Mouse (Mus musculus) adrenal gland (tissue): ENCODE results near the gene Popdc3.
"Not testable (repeated sequence)": the region's sequence is repeated elsewhere in the genome, so short reads cannot be mapped to it uniquely, and the experiment has no call there.

Source experiments
- intact Hi-C: fragments of 180-260 bp; cut with DNase I; formaldehyde crosslinking; loops from one replicate; pipeline ENCODE4 v1.15.1; 2025

Gene Popdc3

DNA sequence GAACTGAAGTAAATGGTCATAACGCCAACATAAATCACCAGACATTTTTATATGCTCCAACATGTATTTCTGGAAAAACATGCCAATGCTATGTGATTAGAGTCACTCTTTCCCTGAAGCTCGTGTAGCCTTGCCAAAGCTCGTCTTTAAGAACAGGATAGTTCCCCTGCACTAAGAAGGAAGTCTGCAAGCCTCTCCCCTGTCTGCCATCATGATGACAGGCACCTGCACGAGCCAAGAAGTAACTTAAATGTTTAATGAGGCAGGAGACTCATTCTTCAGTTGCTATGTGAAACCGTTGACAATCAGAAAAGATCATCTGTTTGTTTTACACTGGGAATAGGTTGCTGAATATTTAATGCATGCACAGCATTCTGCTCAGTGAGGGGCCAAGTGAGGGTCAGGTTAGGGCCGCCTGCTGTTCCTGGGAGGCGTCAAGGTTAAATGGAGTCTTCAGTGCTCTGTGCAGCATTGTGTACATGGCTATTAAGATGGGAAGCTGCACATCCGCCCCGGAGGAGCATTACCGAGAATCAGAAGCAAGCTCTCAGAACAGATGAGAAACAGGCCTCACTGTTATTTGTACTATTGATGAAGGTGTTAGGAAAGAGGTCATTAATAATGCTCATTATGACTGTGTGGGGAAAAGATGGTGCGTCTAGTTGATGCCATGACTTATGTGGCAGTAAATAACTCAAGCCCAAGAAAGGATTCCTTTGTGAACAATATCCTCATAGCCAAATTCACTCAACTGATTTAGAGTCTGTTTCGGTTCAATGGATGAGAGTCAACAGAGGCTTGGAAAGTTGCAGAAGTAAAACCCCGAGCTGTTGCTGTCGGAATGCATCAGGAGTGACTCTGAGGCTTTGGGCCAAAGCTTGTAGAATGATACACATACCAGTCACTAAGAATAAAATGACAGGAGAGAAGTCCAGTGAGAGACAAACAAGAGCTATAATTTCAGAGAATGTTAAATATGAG, 15.7 kb downstream of the Popdc3 start:
- intact Hi-C loops, result no loop called here

DNA sequence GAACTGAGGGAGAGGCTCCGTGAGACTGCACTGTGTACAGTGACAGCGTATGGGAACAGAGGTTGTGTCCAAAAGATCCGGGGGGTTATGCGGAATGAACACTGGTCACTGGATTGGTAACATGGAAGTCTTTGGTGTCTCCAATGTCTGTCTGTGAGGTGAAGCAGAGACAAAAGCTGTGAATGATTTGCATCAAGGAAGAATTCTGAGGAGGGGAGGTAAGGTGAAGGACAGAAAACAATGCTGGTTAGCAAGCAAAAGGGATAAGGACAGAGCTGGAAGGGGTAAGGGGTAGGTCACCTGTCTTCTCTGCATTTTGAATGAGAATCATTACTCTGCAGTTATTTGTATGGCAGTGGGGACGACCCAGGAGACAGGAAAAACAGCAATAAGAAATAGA, 16.6 kb downstream of the Popdc3 start:
- intact Hi-C loops, result no loop called here

- intact Hi-C loops, result no loop called here
These were observed 26.7 kb downstream of the Popdc3 start for GRCm38 (mm10) chr10:45204582-45204981.

GRCm38 (mm10) chr10:45210201-45210600, 32.3 kb downstream of the Popdc3 start:
- intact Hi-C loops, result no loop called here

DNA sequence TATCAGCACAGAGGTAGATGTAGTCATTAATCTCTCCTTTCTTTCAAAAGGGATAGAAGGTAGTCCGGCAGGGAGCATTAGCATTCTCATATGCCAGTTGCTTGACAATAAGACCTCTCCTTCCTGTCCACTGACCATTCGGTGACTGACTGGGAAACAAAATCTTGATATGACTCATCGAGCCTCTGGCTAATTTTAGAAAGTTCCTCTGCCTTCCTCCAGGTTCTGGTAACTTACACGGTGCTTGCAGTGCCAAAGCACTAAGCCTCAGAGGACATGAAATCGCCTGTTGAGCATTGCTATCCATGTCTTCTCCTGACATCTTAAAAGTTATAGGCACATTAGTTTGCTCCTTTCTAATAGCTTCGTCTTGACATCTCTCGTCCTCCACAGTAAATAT, 38.8 kb downstream of the Popdc3 start:
- intact Hi-C loops, result no loop called here

DNA sequence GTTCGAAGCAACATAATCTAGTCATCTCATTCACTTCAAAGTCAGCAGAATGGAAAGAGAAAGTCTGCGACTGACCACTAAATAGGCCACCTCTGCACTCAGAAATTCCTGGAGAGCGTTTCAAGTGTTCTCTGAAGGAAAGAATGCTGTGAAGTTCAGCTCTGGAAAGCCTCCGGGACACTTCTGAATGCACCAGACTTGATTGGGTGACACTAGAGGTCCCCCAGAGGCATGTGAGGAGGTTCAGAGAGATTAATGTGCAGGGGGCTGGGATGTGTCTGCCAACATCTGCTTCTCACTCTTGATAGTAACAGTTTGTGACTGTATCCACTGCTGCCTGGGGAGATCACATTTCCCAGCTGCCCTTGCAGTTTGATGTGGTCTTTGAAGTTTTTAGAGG, 52.1 kb downstream of the Popdc3 start:
- intact Hi-C loops, result no loop called here

DNA sequence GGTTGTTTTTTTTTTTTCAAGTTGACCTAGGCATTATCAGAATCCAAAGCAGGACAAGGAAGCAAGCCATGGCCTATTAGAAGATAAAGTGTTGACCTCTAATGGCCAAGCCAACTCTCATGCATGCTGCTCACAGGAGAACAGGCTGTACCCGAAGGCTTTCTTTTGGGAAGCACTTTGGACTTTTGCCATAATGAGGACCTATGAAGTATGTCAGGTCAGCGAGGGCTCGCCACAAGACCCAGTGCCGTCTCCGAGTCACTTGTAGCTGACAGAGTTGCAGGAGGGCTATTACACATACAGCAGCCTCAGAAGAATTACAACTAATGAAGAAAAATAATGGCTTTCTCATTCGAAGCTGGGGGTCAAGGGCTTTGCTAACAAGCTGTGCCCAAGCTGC, 55.5 kb downstream of the Popdc3 start:
- intact Hi-C loops, result no loop called here

- intact Hi-C loops, result no loop called here
These were observed 58.4 kb downstream of the Popdc3 start for GRCm38 (mm10) chr10:45236304-45236703.

DNA sequence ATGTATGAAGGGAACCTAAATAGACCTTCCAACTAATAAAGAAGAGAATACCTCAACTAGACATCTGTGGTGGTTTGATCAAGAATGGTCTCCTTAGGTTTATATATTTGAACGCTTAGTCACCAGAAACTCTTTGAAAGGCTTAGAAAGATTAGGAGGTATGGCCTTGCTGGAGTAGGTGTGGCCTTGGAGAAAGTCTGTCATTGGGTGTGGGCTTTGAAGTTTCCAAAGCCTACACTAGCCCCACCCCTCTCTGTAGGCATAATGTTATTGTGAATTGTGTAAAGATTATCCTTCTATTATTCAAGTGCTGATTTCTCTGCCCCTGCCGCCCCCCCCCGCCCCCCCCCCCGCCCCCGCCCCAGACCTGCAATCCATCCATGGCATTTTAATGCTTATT, 59.6 kb downstream of the Popdc3 start:
- intact Hi-C loops, result no loop called here

GRCm38 (mm10) chr10:45260477-45260876, 82.6 kb downstream of the Popdc3 start:
- intact Hi-C loops, result no loop called here

DNA sequence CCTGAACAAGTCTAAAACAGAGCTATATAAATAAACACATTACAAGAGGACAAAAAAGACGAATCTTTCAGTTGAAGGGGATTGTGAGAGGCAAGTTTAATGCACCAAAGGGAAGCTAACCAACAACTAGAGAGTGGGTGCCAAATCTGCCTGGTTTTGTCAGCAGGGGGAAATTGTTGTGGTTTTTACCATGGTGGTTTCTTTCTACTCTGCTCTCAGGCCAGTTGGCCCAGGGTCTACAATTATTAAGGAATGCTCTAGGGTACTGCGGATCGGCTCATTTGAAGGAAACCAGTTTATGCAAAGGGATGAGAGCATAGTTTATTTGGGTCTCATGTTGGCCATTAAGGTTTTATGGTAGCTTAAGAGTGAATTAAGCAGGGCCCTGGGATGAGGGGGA, 84.2 kb downstream of the Popdc3 start:
- intact Hi-C loops, result no loop called here

GRCm38 (mm10) chr10:45276499-45276898, 98.6 kb downstream of the Popdc3 start:
- intact Hi-C loops, result no loop called here

DNA sequence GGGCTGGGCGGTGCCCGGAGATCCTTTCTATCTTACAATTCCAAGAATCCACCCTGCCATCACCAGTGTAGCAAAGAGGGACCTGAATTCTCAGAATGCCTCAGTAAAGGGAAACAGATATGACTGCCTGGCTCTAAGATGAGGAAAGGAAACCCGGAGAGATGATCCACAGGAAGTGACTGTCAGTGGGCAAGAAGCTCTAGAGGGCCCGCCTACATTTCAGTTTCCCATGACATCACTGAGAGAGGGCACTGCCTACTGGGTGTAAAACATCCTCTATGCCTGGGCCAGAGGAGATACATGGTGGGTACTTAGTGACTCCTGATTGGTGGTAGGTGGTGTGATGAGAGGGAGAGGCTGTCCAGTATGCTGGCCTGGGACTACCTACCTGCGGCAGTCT, 99.1 kb downstream of the Popdc3 start:
- intact Hi-C loops, result no loop called here

DNA sequence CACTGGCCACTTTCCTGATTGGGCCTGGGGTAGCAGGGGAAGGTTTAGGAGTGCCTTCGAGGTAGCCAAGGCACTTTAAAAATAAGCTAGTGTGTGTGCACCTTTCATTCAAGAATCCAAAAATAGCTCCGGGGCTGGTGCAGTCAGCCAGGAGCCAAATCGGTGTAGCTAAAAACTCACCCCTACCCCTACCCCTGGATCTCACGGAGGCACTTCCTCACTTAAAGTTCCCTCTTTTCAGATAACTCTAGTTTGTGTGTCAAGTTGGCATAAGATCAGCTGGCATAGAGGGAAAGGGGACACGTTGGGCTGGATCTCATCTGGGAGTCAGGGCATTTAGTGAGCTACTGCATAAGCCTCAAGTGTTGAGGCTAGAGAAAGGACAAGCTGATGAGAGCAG, 107.8 kb downstream of the Popdc3 start:
- intact Hi-C loops, result no loop called here

GRCm38 (mm10) chr10:45288351-45288750, 110.5 kb downstream of the Popdc3 start:
- intact Hi-C loops, result no loop called here

- intact Hi-C loops, result no loop called here
These were observed 111.6 kb downstream of the Popdc3 start for GRCm38 (mm10) chr10:45289218-45290105.

- intact Hi-C loops, result no loop called here
These were observed 112.7 kb downstream of the Popdc3 start for GRCm38 (mm10) chr10:45290618-45291017.

DNA sequence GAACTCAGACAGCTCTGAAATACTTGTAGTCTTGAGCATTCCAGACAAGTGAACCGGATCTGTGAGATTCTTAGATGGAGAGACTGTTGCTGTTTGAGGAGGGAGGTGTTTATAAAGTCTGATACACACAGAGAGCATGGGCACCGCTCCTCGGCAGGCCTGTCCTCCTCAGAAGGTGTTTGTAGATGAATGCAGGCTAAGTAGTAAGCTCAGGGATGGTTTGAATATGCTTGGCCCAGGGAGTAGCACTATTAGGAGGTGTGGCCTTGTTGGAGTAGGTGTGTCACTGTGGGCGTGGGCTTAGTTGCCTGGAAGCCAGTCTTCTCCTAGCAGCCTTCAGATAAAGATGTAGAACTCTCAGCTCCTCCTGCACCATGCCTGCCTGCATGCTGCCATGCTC, 114.3 kb downstream of the Popdc3 start:
- intact Hi-C loops, result not testable (repeated sequence)

DNA sequence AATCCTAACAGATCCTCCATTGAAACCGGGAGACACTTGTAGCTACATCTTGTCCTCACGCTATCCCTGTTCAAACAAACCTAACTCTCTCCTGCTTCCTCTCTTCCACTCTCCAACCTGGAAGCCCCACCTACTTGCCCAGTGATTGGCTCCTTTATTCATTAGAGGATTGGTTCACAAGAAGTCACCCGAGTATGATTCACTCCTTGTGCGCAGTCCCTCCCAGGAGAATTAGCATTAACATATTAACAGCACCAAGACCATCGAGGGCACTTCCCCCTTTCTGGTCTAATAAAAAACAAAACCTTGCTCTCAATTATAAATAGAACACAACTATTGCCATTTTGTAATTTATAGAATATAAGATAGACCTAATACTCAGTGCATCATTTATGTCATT, 117.2 kb downstream of the Popdc3 start:
- intact Hi-C loops, result no loop called here

DNA sequence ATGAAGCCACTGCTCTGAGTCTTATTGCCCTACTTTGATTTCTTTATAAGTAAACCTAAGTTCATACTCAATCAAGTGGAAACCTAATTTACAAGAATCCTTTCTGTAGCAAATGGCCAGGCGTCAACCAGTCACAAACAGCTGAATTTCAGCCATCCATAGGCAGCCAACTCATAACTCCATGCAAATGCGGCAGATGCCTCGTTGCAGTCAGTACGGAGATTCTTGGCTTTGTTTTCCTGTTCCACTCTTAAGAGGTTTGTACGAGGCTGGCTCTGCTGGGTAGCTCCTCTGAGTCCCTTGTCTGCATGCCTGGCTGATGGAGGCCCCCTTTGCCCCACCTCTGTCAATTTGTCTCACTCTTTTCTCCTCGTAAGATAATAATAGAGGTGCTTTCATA, 120.6 kb downstream of the Popdc3 start:
- intact Hi-C loops, result no loop called here

DNA sequence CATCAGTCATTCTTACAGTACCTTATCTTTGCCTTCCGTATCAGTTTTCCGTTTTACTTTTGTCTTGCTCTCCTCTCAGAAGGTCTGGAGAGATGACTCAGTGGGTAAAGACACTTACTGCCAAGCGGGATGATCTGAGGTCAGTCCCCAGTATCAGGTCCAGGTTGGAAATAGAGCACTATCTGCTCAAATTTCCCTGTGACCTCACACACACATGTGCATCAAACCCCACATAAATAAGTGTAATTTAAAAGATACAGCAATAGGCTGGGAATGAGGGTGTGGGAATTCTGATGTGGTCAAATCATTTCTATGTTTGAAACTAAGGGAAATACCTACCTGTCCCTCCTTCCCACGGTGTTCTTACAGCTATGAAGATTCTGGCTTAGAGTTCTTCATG, 121.6 kb downstream of the Popdc3 start:
- intact Hi-C loops, result no loop called here
